Mouse (Mus musculus) urinary bladder, postnatal 14 days (tissue): ENCODE measurements around the gene Sap30l.
"Not testable (repeated sequence)": the region's sequence is repeated elsewhere in the genome, so short reads cannot be mapped to it uniquely, and the experiment has no call there.

Experiments used
- DNase-seq: peaks from one replicate; pipeline ENCODE4 v3.0.0; 2021; ENCODE audit warnings: low spot score

Gene Sap30l

GRCm38 (mm10) chr11:57831861-57832260 is 30.4 kb downstream of the Sap30l start:
- no peak for DNase-seq

- DNase-seq: no peak
These were observed 31.2 kb downstream of the Sap30l start, which contains the start of gene Hand1 for GRCm38 (mm10) chr11:57832552-57833201. Hand1 (minus strand) TSS chr11:57832818.

GRCm38 (mm10) chr11:57833296-57833977 is 32.0 kb downstream of the Sap30l start:
- no peak for DNase-seq

- DNase-seq: no peak
These were observed 32.6 kb downstream of the Sap30l start for GRCm38 (mm10) chr11:57834031-57834430.

GRCm38 (mm10) chr11:57835331-57835730 is 33.9 kb downstream of the Sap30l start:
- DNase-seq: no peak

- DNase-seq: no peak
These were observed 34.5 kb downstream of the Sap30l start for GRCm38 (mm10) chr11:57835931-57836330.

GRCm38 (mm10) chr11:57836401-57836800 is 35.0 kb downstream of the Sap30l start:
- DNase-seq: no peak

GRCm38 (mm10) chr11:57836872-57837680 is 35.6 kb downstream of the Sap30l start:
- no peak for DNase-seq

GRCm38 (mm10) chr11:57837861-57838680 is 36.6 kb downstream of the Sap30l start:
- DNase-seq: no peak

GRCm38 (mm10) chr11:57840986-57841385 is 39.5 kb downstream of the Sap30l start:
- no peak for DNase-seq

GRCm38 (mm10) chr11:57841391-57841790 is 40.0 kb downstream of the Sap30l start:
- no peak for DNase-seq

GRCm38 (mm10) chr11:57846421-57847363 is 45.3 kb downstream of the Sap30l start:
- DNase-seq: not testable (repeated sequence)

- no peak for DNase-seq
These were observed 46.0 kb downstream of the Sap30l start for GRCm38 (mm10) chr11:57847396-57847795.

GRCm38 (mm10) chr11:57850298-57850697 is 48.9 kb downstream of the Sap30l start:
- DNase-seq: no peak

GRCm38 (mm10) chr11:57850931-57851330 is 49.5 kb downstream of the Sap30l start:
- no peak for DNase-seq

GRCm38 (mm10) chr11:57853571-57853970 is 52.1 kb downstream of the Sap30l start:
- DNase-seq: no peak

GRCm38 (mm10) chr11:57857709-57858108 is 56.3 kb downstream of the Sap30l start:
- DNase-seq: peak; percentile 43
